Mouse (Mus musculus): ENCODE measurements at regions not wholly inside any gene's neighbourhood (a gene's known extent, or its start where the extent isn't known, plus 50 kb on each side); places are given as distances from the start of the nearest gene placed in this dataset.

- H3K4me1 ChIP-seq (ENCODE audit: control insufficient read depth, insufficient read depth, low read length): no peaks in the 10 kb centered on the region
- no peaks in the 10 kb centered on the region for H3K27me3 ChIP-seq (ENCODE audit: control insufficient read depth, insufficient read depth, low read length)
- ATAC-seq (replicated peaks; ENCODE audit: insufficient number of reproducible peaks, low FRiP score, low TSS enrichment, low read depth): no peak
- H3K4me3 ChIP-seq (ENCODE audit: low read depth, low read length): no peak overlapping the region
- no peak overlapping the region for H3K9ac ChIP-seq (replicated peaks; ENCODE audit: low read length)
- no peak overlapping the region for H3K4me2 ChIP-seq (ENCODE audit: low read depth, low read length)
- DNase-seq (ENCODE audit: low spot score): no peak
- H3K27ac ChIP-seq (replicated peaks; ENCODE audit: low read depth, low read length): no peak overlapping the region
- 28% methylated on average over 4 of the region's 4 CpGs for WGBS
- no peaks in the 10 kb centered on the region for H3K9me3 ChIP-seq (replicated peaks; ENCODE audit: control insufficient read depth, low read length)
- no peaks in the 10 kb centered on the region for H3K36me3 ChIP-seq (replicated peaks; ENCODE audit: control insufficient read depth, insufficient read depth, low read depth, low read length)
Observed at GRCm38 (mm10) chr8:89476930-89477329, 433.0 kb upstream of the Sall1 start.

GRCm38 (mm10) chr8:89471116-89471515 is 427.2 kb upstream of the Sall1 start:
- no peak overlapping the region for H3K4me3 ChIP-seq (ENCODE audit: low read depth, low read length)
- H3K27ac ChIP-seq (replicated peaks; ENCODE audit: low read depth, low read length): no peak overlapping the region
- no peak for ATAC-seq (replicated peaks; ENCODE audit: insufficient number of reproducible peaks, low FRiP score, low TSS enrichment, low read depth)
- H3K9me3 ChIP-seq (replicated peaks; ENCODE audit: control insufficient read depth, low read length): no peaks in the 10 kb centered on the region
- H3K36me3 ChIP-seq (replicated peaks; ENCODE audit: control insufficient read depth, insufficient read depth, low read depth, low read length): no peaks in the 10 kb centered on the region
- DNase-seq (ENCODE audit: low spot score): no peak
- H3K4me1 ChIP-seq (ENCODE audit: control insufficient read depth, insufficient read depth, low read length): no peaks in the 10 kb centered on the region
- H3K9ac ChIP-seq (replicated peaks; ENCODE audit: low read length): no peak overlapping the region
- 89% methylated on average over 5 of the region's 5 CpGs for WGBS
- H3K27me3 ChIP-seq (ENCODE audit: control insufficient read depth, insufficient read depth, low read length): no peaks in the 10 kb centered on the region
- H3K4me2 ChIP-seq (ENCODE audit: low read depth, low read length): no peak overlapping the region

- Histone ChIP-seq H3K9ac (replicated peaks; ENCODE audit: low read length) (no peak overlapping the region), H3K4me3 (ENCODE audit: low read depth, low read length) (no peak overlapping the region), H3K9me3 (replicated peaks; ENCODE audit: control insufficient read depth, low read length) (no peaks in the 10 kb centered on the region), H3K4me1 (ENCODE audit: control insufficient read depth, insufficient read depth, low read length) (no peaks in the 10 kb centered on the region), H3K27me3 (ENCODE audit: control insufficient read depth, insufficient read depth, low read length) (no peaks in the 10 kb centered on the region), H3K36me3 (replicated peaks; ENCODE audit: control insufficient read depth, insufficient read depth, low read depth, low read length) (no peaks in the 10 kb centered on the region), H3K4me2 (ENCODE audit: low read depth, low read length) (no peak overlapping the region), H3K27ac (replicated peaks; ENCODE audit: low read depth, low read length) (no peak overlapping the region)
- DNase-seq (ENCODE audit: low spot score): no peak
- ATAC-seq (replicated peaks; ENCODE audit: insufficient number of reproducible peaks, low FRiP score, low TSS enrichment, low read depth): no peak
- WGBS: 89% methylated on average over 5 of the region's 5 CpGs
Observed at GRCm38 (mm10) chr8:89468782-89469220, 424.8 kb upstream of the Sall1 start.

GRCm38 (mm10) chr8:89465211-89465753 is 421.3 kb upstream of the Sall1 start:
- H3K4me3 ChIP-seq (ENCODE audit: low read depth, low read length): no peak overlapping the region
- H3K27ac ChIP-seq (replicated peaks; ENCODE audit: low read depth, low read length): no peak overlapping the region
- 87% methylated on average over 13 of the region's 13 CpGs for WGBS
- H3K9me3 ChIP-seq (replicated peaks; ENCODE audit: control insufficient read depth, low read length): no peaks in the 10 kb centered on the region
- no peak overlapping the region for H3K9ac ChIP-seq (replicated peaks; ENCODE audit: low read length)
- no peaks in the 10 kb centered on the region for H3K36me3 ChIP-seq (replicated peaks; ENCODE audit: control insufficient read depth, insufficient read depth, low read depth, low read length)
- no peaks in the 10 kb centered on the region for H3K27me3 ChIP-seq (ENCODE audit: control insufficient read depth, insufficient read depth, low read length)
- H3K4me1 ChIP-seq (ENCODE audit: control insufficient read depth, insufficient read depth, low read length): no peaks in the 10 kb centered on the region
- ATAC-seq (replicated peaks; ENCODE audit: insufficient number of reproducible peaks, low FRiP score, low TSS enrichment, low read depth): no peak
- no peak for DNase-seq (ENCODE audit: low spot score)
- H3K4me2 ChIP-seq (ENCODE audit: low read depth, low read length): no peak overlapping the region

GRCm38 (mm10) chr8:89456517-89456916 is 412.6 kb upstream of the Sall1 start:
- H3K27me3 ChIP-seq (ENCODE audit: control insufficient read depth, insufficient read depth, low read length): no peaks in the 10 kb centered on the region
- H3K4me1 ChIP-seq (ENCODE audit: control insufficient read depth, insufficient read depth, low read length): no peaks in the 10 kb centered on the region
- H3K27ac ChIP-seq (replicated peaks; ENCODE audit: low read depth, low read length): no peak overlapping the region
- H3K36me3 ChIP-seq (replicated peaks; ENCODE audit: control insufficient read depth, insufficient read depth, low read depth, low read length): no peaks in the 10 kb centered on the region
- no peak overlapping the region for H3K4me2 ChIP-seq (ENCODE audit: low read depth, low read length)
- DNase-seq (ENCODE audit: low spot score) (no peak), ATAC-seq (replicated peaks; ENCODE audit: insufficient number of reproducible peaks, low FRiP score, low TSS enrichment, low read depth) (no peak)
- no peak overlapping the region for H3K4me3 ChIP-seq (ENCODE audit: low read depth, low read length)
- H3K9ac ChIP-seq (replicated peaks; ENCODE audit: low read length): no peak overlapping the region
- no peaks in the 10 kb centered on the region for H3K9me3 ChIP-seq (replicated peaks; ENCODE audit: control insufficient read depth, low read length)
- WGBS: 46% methylated on average over 4 of the region's 4 CpGs

GRCm38 (mm10) chr8:89455731-89456130 is 411.8 kb upstream of the Sall1 start:
- no peaks in the 10 kb centered on the region for H3K9me3 ChIP-seq (replicated peaks; ENCODE audit: control insufficient read depth, low read length)
- no peak for ATAC-seq (replicated peaks; ENCODE audit: insufficient number of reproducible peaks, low FRiP score, low TSS enrichment, low read depth)
- no peak for DNase-seq (ENCODE audit: low spot score)
- H3K4me1 ChIP-seq (ENCODE audit: control insufficient read depth, insufficient read depth, low read length): no peaks in the 10 kb centered on the region
- WGBS: 75% methylated on average over 5 of the region's 5 CpGs
- H3K27ac ChIP-seq (replicated peaks; ENCODE audit: low read depth, low read length): no peak overlapping the region
- no peak overlapping the region for H3K9ac ChIP-seq (replicated peaks; ENCODE audit: low read length)
- no peak overlapping the region for H3K4me2 ChIP-seq (ENCODE audit: low read depth, low read length)
- H3K4me3 ChIP-seq (ENCODE audit: low read depth, low read length): no peak overlapping the region
- H3K27me3 ChIP-seq (ENCODE audit: control insufficient read depth, insufficient read depth, low read length): no peaks in the 10 kb centered on the region
- no peaks in the 10 kb centered on the region for H3K36me3 ChIP-seq (replicated peaks; ENCODE audit: control insufficient read depth, insufficient read depth, low read depth, low read length)

- Histone ChIP-seq H3K9me3 (replicated peaks; ENCODE audit: control insufficient read depth, low read length) (no peaks in the 10 kb centered on the region), H3K4me1 (ENCODE audit: control insufficient read depth, insufficient read depth, low read length) (no peaks in the 10 kb centered on the region), H3K4me3 (ENCODE audit: low read depth, low read length) (no peak overlapping the region), H3K4me2 (ENCODE audit: low read depth, low read length) (no peak overlapping the region), H3K9ac (replicated peaks; ENCODE audit: low read length) (no peak overlapping the region), H3K36me3 (replicated peaks; ENCODE audit: control insufficient read depth, insufficient read depth, low read depth, low read length) (no peaks in the 10 kb centered on the region), H3K27ac (replicated peaks; ENCODE audit: low read depth, low read length) (no peak overlapping the region), H3K27me3 (ENCODE audit: control insufficient read depth, insufficient read depth, low read length) (no peaks in the 10 kb centered on the region)
- ATAC-seq (replicated peaks; ENCODE audit: insufficient number of reproducible peaks, low FRiP score, low TSS enrichment, low read depth) (no peak), DNase-seq (ENCODE audit: low spot score) (no peak)
- 65% methylated on average over 7 of the region's 7 CpGs for WGBS
Observed at GRCm38 (mm10) chr8:89454197-89454596, 410.2 kb upstream of the Sall1 start.

GRCm38 (mm10) chr8:89453724-89454123 is 409.8 kb upstream of the Sall1 start:
- Histone ChIP-seq H3K4me2 (ENCODE audit: low read depth, low read length) (no peak overlapping the region), H3K36me3 (replicated peaks; ENCODE audit: control insufficient read depth, insufficient read depth, low read depth, low read length) (no peaks in the 10 kb centered on the region), H3K4me1 (ENCODE audit: control insufficient read depth, insufficient read depth, low read length) (no peaks in the 10 kb centered on the region), H3K27ac (replicated peaks; ENCODE audit: low read depth, low read length) (no peak overlapping the region), H3K9me3 (replicated peaks; ENCODE audit: control insufficient read depth, low read length) (no peaks in the 10 kb centered on the region), H3K27me3 (ENCODE audit: control insufficient read depth, insufficient read depth, low read length) (no peaks in the 10 kb centered on the region), H3K4me3 (ENCODE audit: low read depth, low read length) (no peak overlapping the region), H3K9ac (replicated peaks; ENCODE audit: low read length) (no peak overlapping the region)
- 89% methylated on average over 2 of the region's 2 CpGs for WGBS
- no peak for ATAC-seq (replicated peaks; ENCODE audit: insufficient number of reproducible peaks, low FRiP score, low TSS enrichment, low read depth)
- DNase-seq (ENCODE audit: low spot score): no peak
